Mouse (Mus musculus) liver, embryonic 16.5 days (tissue): Measurements from ENCODE around the gene Bod1l. TPM values are rescaled to one million over a fixed set of nuclear protein-coding genes. Genes with fewer than 3 reads are reported as not detected.

Experiments
- ATAC-seq: fragments of 200-750 bp; cut with Nextera tagmentation; 2 replicates; pipeline ENCODE4 v1.8.0; 2017; ENCODE audit warnings: low read depth, mild to moderate bottlenecking, moderate number of reproducible peaks, moderate library complexity
- H3K27ac ChIP-seq: fragments of 300-500 bp; sonication (generic); 2 replicates; pipeline ENCODE4 v1.5.1; 2014; ENCODE audit warnings: mild to moderate bottlenecking, low read length
- H3K27me3 ChIP-seq: fragments of 300-500 bp; sonication (generic); 2 replicates; pipeline ENCODE4 v1.6.1; 2014; ENCODE audit warnings: low read depth, low read length, mixed read lengths; ENCODE audit not compliant: control insufficient read depth, insufficient read depth
- H3K36me3 ChIP-seq: fragments of 300-500 bp; sonication (generic); 2 replicates; pipeline ENCODE4 v1.6.1; 2014; ENCODE audit warnings: mild to moderate bottlenecking; ENCODE audit not compliant: control insufficient read depth, insufficient read depth
- H3K4me1 ChIP-seq: fragments of 300-500 bp; sonication (generic); 2 replicates; pipeline ENCODE4 v1.6.1; 2014; ENCODE audit warnings: low read depth, low read length, mixed read lengths; ENCODE audit not compliant: control insufficient read depth
- H3K4me2 ChIP-seq: fragments of 300-500 bp; sonication (generic); 2 replicates; pipeline ENCODE4 v1.6.1; 2014; ENCODE audit warnings: low read depth, low read length, mixed read lengths
- H3K4me3 ChIP-seq: fragments of 300-500 bp; sonication (generic); 2 replicates; pipeline ENCODE4 v1.5.1; 2014; ENCODE audit warnings: low read depth, mild to moderate bottlenecking, low read length
- H3K9ac ChIP-seq: fragments of 300-500 bp; sonication (generic); 2 replicates; pipeline ENCODE4 v1.6.1; 2014; ENCODE audit warnings: low read depth, low read length
- H3K9me3 ChIP-seq: fragments of 300-500 bp; sonication (generic); replicated peaks from 2 replicates; pipeline ENCODE4 v1.6.1; 2016; ENCODE audit warnings: low read length; ENCODE audit not compliant: control insufficient read depth
- WGBS: fragments of 180-500 bp; shearing (Covaris S2); extraction: QIAGEN DNeasy Blood & Tissue Kit; methylation state at CpG from one replicate; pipeline ENCODE4 v1.1.7; 2014; ENCODE audit not compliant: insufficient replicate concordance; 5-methylcytosine and 5-hydroxymethylcytosine counted together
- polyA plus RNA-seq: library from polyadenylated mRNA; unstranded; fragments of >200 nt; fragmentation: Nextera tagmentation; extraction: Ambion mirVana; gene quantifications from 2 replicates; pipeline ENCODE4 v1.2.1, GENCODE M21; 2015

The Bod1l gene
- polyA plus RNA-seq, result 7.1 and 7.7 TPM in 2 replicates

DNA sequence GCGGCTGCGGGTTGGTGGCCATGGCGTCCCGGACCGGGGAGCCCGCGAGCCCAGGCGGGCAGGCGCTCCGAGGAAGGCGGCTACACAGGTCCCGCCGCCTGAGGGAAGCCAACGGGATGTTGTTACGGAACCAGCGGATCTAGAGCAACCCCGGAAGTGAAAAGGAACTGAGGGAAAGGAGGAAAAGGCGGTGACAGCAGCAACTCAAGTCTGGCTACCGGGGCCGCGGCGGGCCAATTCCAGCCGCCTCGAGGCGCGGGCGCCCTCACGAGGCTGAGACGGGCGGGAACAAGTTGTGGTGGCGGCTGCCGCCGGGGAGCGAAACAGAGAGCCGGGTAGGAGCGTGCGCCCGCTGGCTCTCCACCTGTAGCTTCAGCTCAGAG is at the start of gene Bod1l:
Bod1l (minus strand) TSS at position 169 of the 383 bp plus-strand sequence.
- H3K9me3 ChIP-seq, result no peaks in the 10 kb centered on the region
- no peaks in the 10 kb centered on the region for H3K36me3 ChIP-seq
- no peaks in the 10 kb centered on the region for H3K27me3 ChIP-seq
- peak within 1 kb of the TSS; percentile 86 for H3K9ac ChIP-seq
- peaks cover 18% of the 10 kb centered on the region for H3K4me1 ChIP-seq
- peak; percentile 92 for ATAC-seq
- peak within 1 kb of the TSS; percentile 94 for H3K4me2 ChIP-seq
- under 1% methylated on average over 38 of the region's 38 CpGs for WGBS
- H3K27ac ChIP-seq, result peak within 1 kb of the TSS; percentile 82
- peak within 1 kb of the TSS; percentile 82 for H3K4me3 ChIP-seq

DNA sequence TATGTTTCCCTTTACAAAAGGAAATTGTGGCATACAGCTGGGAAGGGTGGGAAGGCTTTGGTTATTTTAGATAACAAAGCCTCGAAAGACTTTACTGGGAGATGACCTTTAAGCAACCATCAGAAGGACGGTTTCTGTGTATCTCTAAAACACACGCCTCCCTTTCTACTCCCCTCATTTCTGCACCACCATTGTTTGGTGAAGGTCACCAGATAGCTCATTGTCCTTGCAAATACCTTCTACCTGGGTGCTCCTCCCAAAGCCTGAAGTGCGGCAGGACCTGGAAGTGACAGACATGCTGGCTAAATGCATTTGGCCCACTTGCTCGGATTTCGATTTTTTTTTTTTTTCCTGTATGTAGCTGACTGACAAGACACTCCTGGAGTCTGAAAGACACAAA is 49.2 kb upstream of the Bod1l start:
- no peak overlapping the region for H3K9ac ChIP-seq
- H3K4me1 ChIP-seq, result no peaks in the 10 kb centered on the region
- no peaks in the 10 kb centered on the region for H3K36me3 ChIP-seq
- H3K9me3 ChIP-seq, result no peaks in the 10 kb centered on the region
- no peak overlapping the region for H3K27ac ChIP-seq
- ATAC-seq, result no peak
- no peak overlapping the region for H3K4me3 ChIP-seq
- 42% methylated on average over 6 of the region's 6 CpGs for WGBS
- no peak overlapping the region for H3K4me2 ChIP-seq
- H3K27me3 ChIP-seq, result no peaks in the 10 kb centered on the region

GRCm38 (mm10) chr5:41890871-41891270 is 46.8 kb upstream of the Bod1l start:
- no peaks in the 10 kb centered on the region for H3K9me3 ChIP-seq
- H3K27ac ChIP-seq, result no peak overlapping the region
- H3K4me1 ChIP-seq, result no peaks in the 10 kb centered on the region
- H3K27me3 ChIP-seq, result no peaks in the 10 kb centered on the region
- no peak overlapping the region for H3K4me3 ChIP-seq
- 33% methylated on average over 5 of the region's 5 CpGs for WGBS
- H3K36me3 ChIP-seq, result no peaks in the 10 kb centered on the region
- no peak overlapping the region for H3K9ac ChIP-seq
- no peak for ATAC-seq
- H3K4me2 ChIP-seq, result no peak overlapping the region

- Histone ChIP-seq H3K9ac (no peak overlapping the region), H3K4me2 (no peak overlapping the region), H3K27ac (no peak overlapping the region), H3K36me3 (no peaks in the 10 kb centered on the region), H3K27me3 (no peaks in the 10 kb centered on the region), H3K9me3 (no peaks in the 10 kb centered on the region), H3K4me1 (no peaks in the 10 kb centered on the region), H3K4me3 (no peak overlapping the region)
- no peak for ATAC-seq
- 65% methylated on average over 8 of the region's 8 CpGs for WGBS
Observed at GRCm38 (mm10) chr5:41889245-41889849, 45.2 kb upstream of the Bod1l start.

GRCm38 (mm10) chr5:41888834-41889233 is 44.7 kb upstream of the Bod1l start:
- Histone ChIP-seq H3K9me3 (no peaks in the 10 kb centered on the region), H3K4me2 (no peak overlapping the region), H3K4me1 (no peaks in the 10 kb centered on the region), H3K27ac (no peak overlapping the region), H3K27me3 (no peaks in the 10 kb centered on the region), H3K4me3 (no peak overlapping the region), H3K9ac (no peak overlapping the region), H3K36me3 (no peaks in the 10 kb centered on the region)
- WGBS, result 52% methylated on average over 3 of the region's 3 CpGs
- no peak for ATAC-seq

- Histone ChIP-seq H3K4me3 (no peak overlapping the region), H3K4me2 (no peak overlapping the region), H3K4me1 (no peaks in the 10 kb centered on the region), H3K9me3 (no peaks in the 10 kb centered on the region), H3K36me3 (no peaks in the 10 kb centered on the region), H3K9ac (no peak overlapping the region), H3K27ac (no peak overlapping the region), H3K27me3 (no peaks in the 10 kb centered on the region)
- WGBS, result 9% methylated on average over 4 of the region's 4 CpGs
- no peak for ATAC-seq
Observed at GRCm38 (mm10) chr5:41887738-41888137, 43.6 kb upstream of the Bod1l start.

DNA sequence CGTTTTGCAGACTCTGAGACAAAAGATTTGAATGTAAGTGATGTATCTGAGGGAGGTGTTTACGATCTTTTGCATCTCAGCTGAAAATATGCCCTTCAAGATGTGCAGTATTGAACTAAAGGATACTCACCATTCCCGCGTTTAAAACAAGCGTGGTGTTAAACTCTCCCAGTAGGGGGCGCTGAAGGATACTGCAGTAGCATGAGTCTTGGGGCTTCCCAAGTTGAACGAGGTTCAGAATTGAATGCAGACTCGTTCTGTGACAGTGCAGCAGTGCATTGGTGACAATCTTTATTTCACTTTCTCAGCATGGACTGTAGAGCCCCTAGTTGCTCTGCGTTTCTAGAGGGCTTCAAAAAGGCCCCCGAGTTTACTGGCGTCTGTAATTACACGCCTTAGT is 40.4 kb upstream of the Bod1l start:
- H3K4me2 ChIP-seq, result no peak overlapping the region
- H3K27me3 ChIP-seq, result no peaks in the 10 kb centered on the region
- no peak overlapping the region for H3K27ac ChIP-seq
- no peaks in the 10 kb centered on the region for H3K9me3 ChIP-seq
- H3K4me3 ChIP-seq, result no peak overlapping the region
- no peak overlapping the region for H3K9ac ChIP-seq
- H3K36me3 ChIP-seq, result no peaks in the 10 kb centered on the region
- 14% methylated on average over 12 of the region's 12 CpGs for WGBS
- no peak for ATAC-seq
- H3K4me1 ChIP-seq, result no peaks in the 10 kb centered on the region

- H3K4me1 ChIP-seq, result no peaks in the 10 kb centered on the region
- H3K36me3 ChIP-seq, result no peaks in the 10 kb centered on the region
- H3K4me3 ChIP-seq, result no peak overlapping the region
- H3K27ac ChIP-seq, result no peak overlapping the region
- H3K9me3 ChIP-seq, result no peaks in the 10 kb centered on the region
- no peak overlapping the region for H3K4me2 ChIP-seq
- WGBS, result 52% methylated on average over 2 of the region's 2 CpGs
- ATAC-seq, result no peak
- no peaks in the 10 kb centered on the region for H3K27me3 ChIP-seq
- no peak overlapping the region for H3K9ac ChIP-seq
Observed at GRCm38 (mm10) chr5:41871164-41871563, 27.0 kb upstream of the Bod1l start.

DNA sequence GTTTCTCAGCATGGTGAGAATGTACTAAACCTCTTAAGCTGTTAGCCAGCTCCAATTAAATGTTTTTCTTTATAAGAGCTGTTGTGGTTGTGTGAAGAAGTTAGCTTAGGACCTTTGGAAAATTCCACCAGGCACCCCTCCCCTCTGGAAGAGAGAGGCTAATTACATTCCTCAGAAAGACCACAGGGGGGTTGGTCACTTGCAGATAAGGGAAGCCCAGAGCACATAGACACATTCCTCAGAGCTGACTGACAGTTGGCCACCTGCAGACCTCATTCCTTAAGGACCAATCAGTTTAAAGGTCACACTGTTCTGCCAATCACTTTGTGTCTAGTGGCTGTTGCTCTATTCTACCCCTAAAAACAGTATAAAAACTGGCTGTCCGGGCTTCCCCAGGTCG is 11.7 kb upstream of the Bod1l start:
- Histone ChIP-seq H3K4me2 (no peak overlapping the region), H3K4me1 (no peaks in the 10 kb centered on the region), H3K36me3 (no peaks in the 10 kb centered on the region), H3K4me3 (no peak overlapping the region), H3K9ac (no peak overlapping the region), H3K9me3 (no peaks in the 10 kb centered on the region), H3K27me3 (no peaks in the 10 kb centered on the region), H3K27ac (no peak overlapping the region)
- ATAC-seq, result no peak
- WGBS, result 61% methylated on average over 2 of the region's 2 CpGs
